In genomic region chr4:104691026-104691425, GRCm38 (mm10) we compare ENCODE assay signal across 18 mouse cellular contexts.
DNase-seq lines count a peak whose midpoint lies in the region; TF ChIP-seq lines count a peak whose summit lies in the region.
"Had no signal": no experiment of that assay in that cellular context is flagged by ENCODE, and none has a peak within 500 bp of the region (broad histone marks: within the 10 kb centered on the region; RNA-seq: fewer than 3 reads in every experiment).

No protein-coding gene starts in this region.

- H3K27ac ChIP-seq in layer of hippocampus, adult 2 months = peak overlapping the region; percentile 70
- H3K27ac ChIP-seq: embryonic facial prominence, embryonic 10.5 days; gastrocnemius, adult 2 months; limb, embryonic 13.5 days; liver, embryonic 14.5 days; midbrain, embryonic 15.5 days had no signal

- TF ChIP-seq POLR2A in brain, embryonic 14.5 days (IDR thresholded peaks at IDR 0.05; ENCODE audit: borderline replicate concordance, extremely low read depth, insufficient read depth, insufficient read length, poor library complexity, severe bottlenecking) = no peak

- DNase-seq in layer of hippocampus, adult 18-20 months (ENCODE audit: low spot score in 2 of 2) = peak; percentile 72 to 81
- no peak for DNase-seq in layer of hippocampus, postnatal 10 days (ENCODE audit: low spot score in 2 of 2)
- DNase-seq in brain, embryonic 14.5 days (ENCODE audit: low read depth) = peak; percentile 75
- peak; percentile 74 to 76 for DNase-seq in layer of hippocampus, adult 2 months (ENCODE audit: low spot score in 2 of 2)
- DNase-seq in left cerebral cortex, postnatal 36 days (ENCODE audit: low spot score in 2 of 2) = peak; percentile 48 to 59
- DNase-seq in kidney, postnatal 4 days = no peak
- no peak for DNase-seq in urinary bladder, postnatal 14 days (ENCODE audit: low spot score)
- DNase-seq in cerebellum, postnatal 4 days (ENCODE audit: low spot score in 2 of 2) = no peak
- DNase-seq: cerebellum, postnatal 25 days; gastrocnemius, adult 2 months; heart, postnatal 4 days; kidney, adult 18-20 months; kidney, postnatal 10 days; thymus, adult 18-20 months had no signal

- no peak overlapping the region for H3K4me3 ChIP-seq in layer of hippocampus, adult 2 months
- H3K4me3 ChIP-seq: embryonic facial prominence, embryonic 10.5 days; gastrocnemius, adult 2 months; limb, embryonic 13.5 days; midbrain, embryonic 15.5 days had no signal

- intact Hi-C loops in left cerebral cortex, postnatal 36 days (cut with DNase I) = no loop called here

- no peak for TF ChIP-seq CTCF in brain, embryonic 14.5 days (IDR thresholded peaks at IDR 0.05; ENCODE audit: borderline replicate concordance, extremely low read depth, insufficient read depth, insufficient read length)
- TF ChIP-seq CTCF in layer of hippocampus, adult 2 months (conservative IDR thresholded peaks at IDR 0.05) = no peak

Comparison
In these comparisons a context has a peak if more than half of its experiments do, and no peak if none do; other contexts are left out.
1. DNase-seq: peak in layer of hippocampus, adult 18-20 months (2 of 2), brain, embryonic 14.5 days (single experiment), layer of hippocampus, adult 2 months (2 of 2) and left cerebral cortex, postnatal 36 days (2 of 2); none in layer of hippocampus, postnatal 10 days (0 of 2), kidney, postnatal 4 days (0 of 2), urinary bladder, postnatal 14 days (single experiment) and cerebellum, postnatal 4 days (0 of 2).